ENCODE assay signal across 8 mouse cellular contexts in the genomic region with DNA sequence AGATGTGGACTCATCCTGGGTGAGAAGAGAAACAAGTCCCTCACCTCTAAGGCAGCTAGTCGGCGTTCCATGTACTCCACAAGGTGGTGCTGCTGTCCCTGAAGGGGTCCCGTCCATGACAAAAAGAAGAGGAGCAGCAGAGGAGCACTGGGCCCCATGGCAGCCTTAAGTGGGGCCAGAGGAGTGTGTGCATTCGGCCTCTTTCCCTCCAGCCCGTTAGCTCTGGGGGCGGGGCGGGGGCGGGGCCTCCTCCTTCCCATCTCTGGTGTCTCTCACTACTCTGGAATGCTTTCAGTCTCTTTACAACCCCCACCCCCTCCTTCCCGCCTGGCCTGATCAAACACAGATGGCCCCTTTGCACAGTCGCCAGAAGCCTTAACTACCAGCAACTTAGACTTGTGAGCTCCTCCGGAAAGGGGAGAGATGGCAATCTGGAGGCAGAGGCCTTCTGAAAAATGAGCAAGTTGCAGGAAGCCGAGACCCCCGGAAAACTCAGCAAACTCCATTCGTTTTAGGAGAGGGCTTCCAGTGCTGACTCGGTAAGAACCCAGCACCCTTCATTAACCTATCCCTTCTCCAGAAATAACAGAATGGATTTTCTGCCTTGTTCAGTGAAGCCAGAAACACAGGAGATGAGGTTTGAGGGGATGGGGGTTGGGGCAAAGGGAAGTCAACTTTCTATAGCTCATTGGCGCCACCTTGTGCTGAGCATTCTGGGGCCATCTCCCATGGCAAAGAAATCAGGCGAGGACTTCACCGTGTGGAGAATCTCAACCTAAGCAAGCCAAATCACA. TPM values are rescaled to one million over a fixed set of nuclear protein-coding genes. Genes with fewer than 3 reads are reported as not detected.
DNase-seq lines count a peak whose midpoint lies in the region; ATAC-seq and TF ChIP-seq lines count a peak whose summit lies in the region.

A gene (minus strand): TSS at position 224 of the 794 bp plus-strand sequence.

- no peaks in the 10 kb centered on the region for H3K9me3 ChIP-seq in hindbrain, embryonic 11.5 days (ENCODE audit: control insufficient read depth, low read length)
- H3K9me3 ChIP-seq in lung, postnatal 0 days (ENCODE audit: low read length) = no peaks in the 10 kb centered on the region

- under 1% methylated on average over 18 of the region's 18 CpGs for WGBS in hindbrain, embryonic 11.5 days
- under 1% methylated on average over 18 of the region's 18 CpGs for WGBS in lung, postnatal 0 days

- peak within 1 kb of the TSS; percentile 60 for H3K27ac ChIP-seq in hindbrain, embryonic 11.5 days (ENCODE audit: low read depth, low read length)
- H3K27ac ChIP-seq in lung, postnatal 0 days (ENCODE audit: low read length) = peak within 1 kb of the TSS; percentile 71

- TF ChIP-seq CTCF in Patski (IDR thresholded peaks at IDR 0.05) = no peak
- peak; percentile 94 for TF ChIP-seq CTCF in lung, postnatal 0 days (IDR thresholded peaks at IDR 0.05)

- H3K9ac ChIP-seq in hindbrain, embryonic 11.5 days (ENCODE audit: low read depth, low read length) = no peak within 1 kb of the TSS
- peak within 1 kb of the TSS; percentile 33 for H3K9ac ChIP-seq in lung, postnatal 0 days (replicated peaks; ENCODE audit: low read depth)

- POLR2A ChIA-PET in Patski (lab: Charles Lee) = interaction anchor here (0.6 to 1.1 kb wide), 4 partner anchors 17 to 576 kb away, joined by 3 to 8 read pairs (median 3); no protein-coding TSS in a partner anchor

- H3K36me3 ChIP-seq in hindbrain, embryonic 11.5 days (ENCODE audit: control insufficient read depth, insufficient read depth, low read length) = no peaks in the 10 kb centered on the region
- H3K36me3 ChIP-seq in lung, postnatal 0 days (ENCODE audit: insufficient read depth, low read length) = peaks cover 12% of the 10 kb centered on the region; the same call in 1 of the 2 replicates

- CTCF ChIA-PET in Patski (lab: Charles Lee) = interaction anchor here (0.6 to 5.7 kb wide), 36 partner anchors 9 to 765 kb away, joined by 3 to 48 read pairs (median 4); no protein-coding TSS in a partner anchor

- in situ Hi-C loops in Patski (cut with MboI; ENCODE audit: low pct_unique_long_range_greater_than_20kb) = loop anchor here (5.0 kb wide), 4 partner anchors 56 to 346 kb away; no protein-coding TSS in a partner anchor

- peak within 1 kb of the TSS; percentile 18 for H3K4me2 ChIP-seq in hindbrain, embryonic 11.5 days (replicated peaks; ENCODE audit: low read depth, low read length)
- peak within 1 kb of the TSS; percentile 58 for H3K4me2 ChIP-seq in lung, postnatal 0 days (replicated peaks; ENCODE audit: low read depth, low read length)

- DNase-seq in Patski (ENCODE audit: low read depth, low spot score) = peak; percentile 61
- DNase-seq in cerebellum, postnatal 10 days = peak; percentile 97 to 99
- DNase-seq in frontal cortex, postnatal 10 days (ENCODE audit: low spot score in 2 of 2) = peak; percentile 74 to 88
- DNase-seq in hindbrain, embryonic 11.5 days (ENCODE audit: low spot score) = peak; percentile 95
- DNase-seq in layer of hippocampus, postnatal 10 days (ENCODE audit: low spot score in 2 of 2) = peak; percentile 96 to 98
- peak; percentile 90 for DNase-seq in lung, postnatal 0 days (ENCODE audit: low spot score)
- peak; percentile 83 for DNase-seq in ovary, postnatal 14 days (ENCODE audit: low spot score)
- peak; percentile 80 to 94 for DNase-seq in thymus, postnatal 10 days (ENCODE audit: low spot score in 2 of 2)

- no peak for TF ChIP-seq EP300 in lung, postnatal 0 days (IDR thresholded peaks at IDR 0.05)

- ATAC-seq in Patski = peak; percentile 63
- ATAC-seq in hindbrain, embryonic 11.5 days (ENCODE audit: low FRiP score) = peak; percentile 83
- peak; percentile 76 for ATAC-seq in lung, postnatal 0 days

- H3K4me3 ChIP-seq in hindbrain, embryonic 11.5 days (ENCODE audit: low read depth, low read length) = peak within 1 kb of the TSS; percentile 0; the same call in 1 of the 2 replicates
- peak within 1 kb of the TSS; percentile 34 for H3K4me3 ChIP-seq in lung, postnatal 0 days (ENCODE audit: low read depth, low read length)

- H3K27me3 ChIP-seq in Patski = no peaks in the 10 kb centered on the region
- no peaks in the 10 kb centered on the region for H3K27me3 ChIP-seq in hindbrain, embryonic 11.5 days (ENCODE audit: control insufficient read depth, insufficient read depth, low read length)
- H3K27me3 ChIP-seq in lung, postnatal 0 days (replicated peaks; ENCODE audit: insufficient read depth, low read length) = no peaks in the 10 kb centered on the region

- H3K4me1 ChIP-seq in hindbrain, embryonic 11.5 days (replicated peaks; ENCODE audit: control insufficient read depth, insufficient read depth, low read length) = peaks cover 24% of the 10 kb centered on the region
- H3K4me1 ChIP-seq in lung, postnatal 0 days (ENCODE audit: insufficient read depth, low read depth, low read length) = peaks cover 13% of the 10 kb centered on the region; the same call in 1 of the 2 replicates

RNA-seq across cellular contexts. Expression of the gene that starts here (rescaled TPM):
- polyA plus RNA-seq in Patski (2021) = 3.5 TPM
- 12.4 and 13.3 TPM in 2 replicates for polyA plus RNA-seq in hindbrain, embryonic 11.5 days (2014; fragmentation: Nextera tagmentation; extraction: Ambion mirVana)
- total RNA-seq in layer of hippocampus, postnatal 10 days (2021) = 10 to 100 TPM; 10.1 to 11.4 TPM
- 98.3 and 105 TPM in 2 replicates for polyA plus RNA-seq in lung, postnatal 0 days (2015; fragmentation: Nextera tagmentation; extraction: Ambion mirVana)

Comparison
In these comparisons a context has a peak if more than half of its experiments do, and no peak if none do; other contexts are left out.
1. Peak in every context shown above with its lines: DNase-seq, ATAC-seq, H3K4me3 ChIP-seq and H3K27ac ChIP-seq.